Comparison of ENCODE assay signal across 8 mouse cellular contexts in the genomic region with DNA sequence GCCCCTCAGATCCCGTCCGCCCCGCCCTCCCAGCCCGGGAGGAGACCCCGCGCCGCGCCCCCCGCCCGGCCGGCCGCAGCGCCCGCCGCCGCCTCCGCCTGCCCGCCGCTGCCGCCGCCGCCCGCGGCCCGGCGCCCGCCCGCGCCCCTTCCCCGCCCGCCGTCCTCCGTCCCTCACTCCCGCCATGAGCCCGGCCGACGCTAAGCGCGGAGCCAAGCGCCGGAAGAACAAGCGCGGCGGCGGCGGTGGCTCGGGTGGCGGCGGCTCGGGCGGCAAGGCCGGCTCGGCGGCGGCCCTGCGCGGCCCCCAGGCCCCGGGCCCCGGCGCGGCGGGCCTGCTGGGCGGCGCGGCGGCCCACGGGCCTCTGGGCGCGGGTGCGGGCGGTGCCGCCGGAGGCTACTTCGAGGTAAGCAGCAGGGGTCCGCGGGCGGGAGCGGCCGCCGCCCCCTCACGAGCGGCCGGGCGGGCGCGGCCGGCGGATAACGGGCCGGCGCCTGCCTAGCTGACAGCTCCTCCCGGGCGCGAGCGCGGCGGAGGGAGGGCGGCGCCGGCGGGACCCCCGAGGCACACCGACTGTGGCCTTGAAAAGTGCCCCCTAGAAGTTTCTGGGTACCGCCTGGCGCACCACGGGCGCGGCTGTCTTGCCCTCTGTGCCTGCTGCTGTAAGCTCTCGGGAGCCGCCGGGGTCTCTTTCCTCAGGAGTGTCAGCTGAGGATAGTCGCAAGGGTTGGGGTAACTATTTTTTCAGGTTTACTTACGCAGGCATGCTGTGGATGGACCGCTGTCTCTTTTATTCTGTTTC. TPM values are rescaled to one million over a fixed set of nuclear protein-coding genes. Genes with fewer than 3 reads are reported as not detected.
DNase-seq lines count a peak whose midpoint lies in the region; ATAC-seq lines count a peak whose summit lies in the region.

No protein-coding gene starts in this region.

- peak; percentile 47 for DNase-seq in CD4-positive helper T cell, adult 2 months (ENCODE audit: low read depth, low spot score)
- DNase-seq in adrenal gland, postnatal 36 days, result peak; percentile 32 to 54
- DNase-seq in kidney, postnatal 14 days, result peak; percentile 45
- peak; percentile 60 for DNase-seq in thymus, postnatal 25 days

- peak overlapping the region; percentile 98 for H3K9ac ChIP-seq in heart, embryonic 13.5 days
- H3K9ac ChIP-seq in liver, embryonic 16.5 days (ENCODE audit: low read depth, low read length), result peak overlapping the region; percentile 92
- peak overlapping the region; percentile 93 for H3K9ac ChIP-seq in neural tube, embryonic 15.5 days (replicated peaks)

- H3K4me3 ChIP-seq in heart, embryonic 13.5 days, result peak overlapping the region; percentile 94
- peak overlapping the region; percentile 93 for H3K4me3 ChIP-seq in liver, embryonic 16.5 days (ENCODE audit: low read depth, low read length)
- peak overlapping the region; percentile 65 for H3K4me3 ChIP-seq in neural tube, embryonic 15.5 days (replicated peaks)

- peaks cover 32% of the 10 kb centered on the region for H3K4me1 ChIP-seq in heart, embryonic 13.5 days
- H3K4me1 ChIP-seq in liver, embryonic 16.5 days (ENCODE audit: control insufficient read depth, low read depth, low read length), result peaks cover 19% of the 10 kb centered on the region
- peaks cover 24% of the 10 kb centered on the region for H3K4me1 ChIP-seq in neural tube, embryonic 15.5 days

- H3K9me3 ChIP-seq in heart, embryonic 13.5 days, result no peaks in the 10 kb centered on the region
- no peaks in the 10 kb centered on the region for H3K9me3 ChIP-seq in liver, embryonic 16.5 days (replicated peaks; ENCODE audit: control insufficient read depth, low read length)
- H3K9me3 ChIP-seq in neural tube, embryonic 15.5 days (replicated peaks), result no peaks in the 10 kb centered on the region

- H3K27me3 ChIP-seq in heart, embryonic 13.5 days (replicated peaks), result no peaks in the 10 kb centered on the region
- H3K27me3 ChIP-seq in liver, embryonic 16.5 days (ENCODE audit: control insufficient read depth, insufficient read depth, low read depth, low read length), result no peaks in the 10 kb centered on the region
- H3K27me3 ChIP-seq in neural tube, embryonic 15.5 days (replicated peaks), result no peaks in the 10 kb centered on the region

- WGBS in heart, embryonic 13.5 days, result under 1% methylated on average over 59 of the region's 114 CpGs
- under 1% methylated on average over 51 of the region's 114 CpGs for WGBS in liver, embryonic 16.5 days (ENCODE audit: insufficient replicate concordance)
- WGBS in neural tube, embryonic 15.5 days, result under 1% methylated on average over 45 of the region's 114 CpGs

- peak overlapping the region; percentile 73 for H3K27ac ChIP-seq in heart, embryonic 13.5 days (replicated peaks)
- H3K27ac ChIP-seq in liver, embryonic 16.5 days (ENCODE audit: low read length), result peak overlapping the region; percentile 80
- peak overlapping the region; percentile 85 for H3K27ac ChIP-seq in neural tube, embryonic 15.5 days (replicated peaks)

- ATAC-seq in erythroblast, adult 5-6 weeks (replicated peaks; ENCODE audit: low FRiP score, poor library complexity, severe bottlenecking), result peak; percentile 22; the same call in 1 of the 2 replicates
- peak; percentile 17; the same call in 1 of the 2 replicates for ATAC-seq in heart, embryonic 13.5 days (ENCODE audit: extremely low read depth, insufficient number of reproducible peaks, low FRiP score, low TSS enrichment)
- peak; percentile 22 for ATAC-seq in liver, embryonic 16.5 days (ENCODE audit: low read depth)
- no peak for ATAC-seq in neural tube, embryonic 15.5 days (ENCODE audit: low FRiP score)

- H3K4me2 ChIP-seq in heart, embryonic 13.5 days, result peak overlapping the region; percentile 80
- H3K4me2 ChIP-seq in liver, embryonic 16.5 days (ENCODE audit: low read depth, low read length), result peak overlapping the region; percentile 89
- peak overlapping the region; percentile 63 for H3K4me2 ChIP-seq in neural tube, embryonic 15.5 days

- H3K36me3 ChIP-seq in heart, embryonic 13.5 days, result peaks cover 6% of the 10 kb centered on the region
- no peaks in the 10 kb centered on the region for H3K36me3 ChIP-seq in liver, embryonic 16.5 days (ENCODE audit: control insufficient read depth, insufficient read depth)
- peaks cover under 1% of the 10 kb centered on the region; the same call in 1 of the 2 replicates for H3K36me3 ChIP-seq in neural tube, embryonic 15.5 days

RNA-seq across cellular contexts. Expression of a gene that starts 0.5 kb away (rescaled TPM):
- total RNA-seq in adrenal gland, postnatal 36 days (2021), result 10 to 100 TPM; 26.9 to 33.5 TPM
- total RNA-seq in erythroblast, adult 5-6 weeks (2015; ENCODE audit: low replicate concordance), result 18.0 and 18.1 TPM in 2 replicates
- total RNA-seq in erythroblast, adult 5-6 weeks (2017; ENCODE audit: low replicate concordance), result 12.5 and 16.9 TPM in 2 replicates
- 7.5 and 7.8 TPM in 2 replicates for polyA plus RNA-seq in heart, embryonic 13.5 days (2015; fragmentation: Nextera tagmentation; extraction: Ambion mirVana)
- polyA plus RNA-seq in liver, embryonic 16.5 days (2015; fragmentation: Nextera tagmentation; extraction: Ambion mirVana), result 3.2 and 3.3 TPM in 2 replicates
- polyA plus RNA-seq in neural tube, embryonic 15.5 days (2015; fragmentation: Nextera tagmentation; extraction: Ambion mirVana), result 12.4 and 13.1 TPM in 2 replicates

RNA-seq across cellular contexts. Expression of a gene that starts 34.1 kb away (rescaled TPM):
- total RNA-seq in adrenal gland, postnatal 36 days (2021), result 100 to 1,000 TPM; 100 to 102 TPM
- 32.8 and 33.4 TPM in 2 replicates for total RNA-seq in erythroblast, adult 5-6 weeks (2015; ENCODE audit: low replicate concordance)
- 38.6 and 38.8 TPM in 2 replicates for total RNA-seq in erythroblast, adult 5-6 weeks (2017; ENCODE audit: low replicate concordance)
- 109 and 110 TPM in 2 replicates for polyA plus RNA-seq in heart, embryonic 13.5 days (2015; fragmentation: Nextera tagmentation; extraction: Ambion mirVana)
- 68.3 and 68.4 TPM in 2 replicates for polyA plus RNA-seq in liver, embryonic 16.5 days (2015; fragmentation: Nextera tagmentation; extraction: Ambion mirVana)
- polyA plus RNA-seq in neural tube, embryonic 15.5 days (2015; fragmentation: Nextera tagmentation; extraction: Ambion mirVana), result 122 and 135 TPM in 2 replicates
